Mouse (Mus musculus): ENCODE measurements at regions not wholly inside any gene's neighbourhood (a gene's known extent, or its start where the extent isn't known, plus 50 kb on each side); places are given as distances from the start of the nearest gene placed in this dataset.

DNA sequence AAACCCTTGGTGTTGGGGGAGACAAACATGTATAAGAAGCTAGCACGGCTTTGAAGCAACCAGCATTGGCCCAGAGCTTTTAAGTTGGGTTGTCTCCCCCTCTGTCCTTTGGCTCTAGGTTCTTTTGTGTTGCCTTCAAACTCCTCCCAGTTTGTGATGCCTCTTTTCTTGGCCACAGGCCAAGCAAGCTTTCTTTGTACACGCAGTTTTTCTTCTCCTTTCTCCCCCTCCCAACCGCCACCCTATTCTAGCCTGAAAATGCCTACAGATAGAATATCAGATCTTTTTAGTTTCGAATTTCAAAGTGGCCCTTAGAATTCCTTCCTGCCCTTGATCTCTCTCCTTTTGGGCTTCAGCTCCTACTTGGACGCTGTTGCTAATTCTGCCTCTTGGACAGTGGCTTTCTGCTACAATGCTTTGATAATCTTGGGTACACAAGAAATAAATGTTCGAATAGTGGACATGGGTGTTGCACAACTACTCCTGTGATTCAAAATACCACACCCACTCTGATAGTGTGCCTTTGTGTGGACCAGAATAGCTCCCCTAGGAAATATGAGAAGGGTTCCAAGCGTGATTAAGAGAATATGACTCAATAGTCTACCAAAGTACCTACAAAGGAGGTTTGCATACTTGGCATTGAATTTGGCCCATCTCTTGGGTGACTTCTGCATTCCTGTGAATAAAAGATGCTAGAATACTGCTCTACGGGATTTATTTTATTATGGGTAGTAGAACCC lies 369.3 kb upstream of the Vrk2 start:
- TF ChIP-seq CTCF (conservative IDR thresholded peaks at IDR 0.05; ENCODE audit: low read length), result no peak
- TF ChIP-seq NANOG (IDR thresholded peaks at IDR 0.05; ENCODE audit: borderline replicate concordance, low read length), result no peak
- TF ChIP-seq POU5F1 (IDR thresholded peaks at IDR 0.05; ENCODE audit: borderline replicate concordance, low read length), result no peak

Data from E14TG2a.4 (cell line).